Mouse (Mus musculus) small intestine, adult 2 months (tissue): ENCODE measurements around the gene Ercc2. TPM values are rescaled to one million over a fixed set of nuclear protein-coding genes. Genes with fewer than 3 reads are reported as not detected.

Experiments used
- H3K27ac ChIP-seq: fragments of 200-500 bp; 2 replicates; pipeline ENCODE4 v1.5.1; 2012; ENCODE audit warnings: low read depth, low read length, control low read depth, inconsistent platforms; ENCODE audit not compliant: insufficient read depth
- H3K27me3 ChIP-seq: fragments of 200-500 bp; 2 replicates; pipeline ENCODE4 v1.6.1; 2012; ENCODE audit warnings: mild to moderate bottlenecking, moderate library complexity, low read length, inconsistent platforms; ENCODE audit not compliant: control insufficient read depth, insufficient read depth
- H3K36me3 ChIP-seq: fragments of 200-500 bp; 2 replicates; pipeline ENCODE4 v1.6.1; 2012; ENCODE audit warnings: mild to moderate bottlenecking, low read length, control low read depth, inconsistent platforms; ENCODE audit not compliant: control insufficient read depth, insufficient read depth
- H3K4me1 ChIP-seq: fragments of 200-500 bp; 2 replicates; pipeline ENCODE4 v1.6.1; 2012; ENCODE audit warnings: low read length, inconsistent platforms, mixed read lengths; ENCODE audit not compliant: control insufficient read depth, insufficient read depth, insufficient read length
- H3K4me3 ChIP-seq: fragments of 200-500 bp; 2 replicates; pipeline ENCODE4 v1.5.1; 2012; ENCODE audit warnings: low read depth, mild to moderate bottlenecking, control low read depth, inconsistent platforms, low read length, moderate library complexity
- CTCF ChIP-seq: fragments of 200-500 bp; IDR thresholded peaks from 2 replicates; pipeline ENCODE4 v1.5.1; 2012; ENCODE audit warnings: low read depth, mild to moderate bottlenecking, control low read depth, inconsistent platforms, low read length, moderate library complexity, mixed read lengths; ENCODE audit not compliant: insufficient replicate concordance, insufficient read length; ENCODE audit errors: extremely low read depth
- POLR2A ChIP-seq: fragments of 200-500 bp; IDR thresholded peaks from 2 replicates; pipeline ENCODE4 v1.6.1; 2012; ENCODE audit warnings: low read depth, mild to moderate bottlenecking, control low read depth, inconsistent platforms, low read length, moderate library complexity
- WGBS: fragments of 180-500 bp; shearing (Covaris S2); methylation state at CpG from one replicate; pipeline ENCODE4 v1.1.7; 2018; 5-methylcytosine and 5-hydroxymethylcytosine counted together
- polyA plus RNA-seq: library from polyadenylated mRNA; depleted of rRNA; stranded (reverse); fragments of >200 nt; gene quantifications from 2 replicates; pipeline ENCODE4 v1.2.3, GENCODE M21; 2012

Ercc2 gene
- polyA plus RNA-seq, 1 experiment = 31.2 TPM

DNA sequence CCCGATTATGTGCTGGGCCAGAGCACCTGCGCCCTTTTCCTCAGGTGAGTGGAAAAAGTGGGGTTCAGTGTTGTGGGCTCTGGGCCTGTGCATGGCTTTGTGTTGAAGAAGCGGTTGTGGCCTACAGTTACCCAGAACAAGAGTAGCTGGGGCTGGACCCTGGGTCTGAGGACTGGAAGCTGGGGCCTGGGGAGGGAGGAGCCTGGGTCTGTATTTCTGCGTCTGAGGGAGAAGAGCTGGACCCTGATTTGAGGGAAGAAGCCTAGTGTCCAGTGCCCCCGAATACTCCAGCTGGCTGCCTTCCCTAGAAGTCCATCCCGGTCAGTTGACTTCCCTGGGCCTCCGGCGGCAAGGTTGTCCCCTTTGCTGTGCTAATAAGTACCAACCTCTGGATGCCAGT is 31.6 kb upstream of the Ercc2 start:
- peaks cover 11% of the 10 kb centered on the region for H3K36me3 ChIP-seq
- H3K4me3 ChIP-seq = no peak overlapping the region
- no peaks in the 10 kb centered on the region for H3K27me3 ChIP-seq
- H3K27ac ChIP-seq = no peak overlapping the region
- peaks cover 6% of the 10 kb centered on the region; the same call in 1 of the 2 replicates for H3K4me1 ChIP-seq
- 97% methylated on average over 8 of the region's 8 CpGs for WGBS
- no peak for TF ChIP-seq CTCF

DNA sequence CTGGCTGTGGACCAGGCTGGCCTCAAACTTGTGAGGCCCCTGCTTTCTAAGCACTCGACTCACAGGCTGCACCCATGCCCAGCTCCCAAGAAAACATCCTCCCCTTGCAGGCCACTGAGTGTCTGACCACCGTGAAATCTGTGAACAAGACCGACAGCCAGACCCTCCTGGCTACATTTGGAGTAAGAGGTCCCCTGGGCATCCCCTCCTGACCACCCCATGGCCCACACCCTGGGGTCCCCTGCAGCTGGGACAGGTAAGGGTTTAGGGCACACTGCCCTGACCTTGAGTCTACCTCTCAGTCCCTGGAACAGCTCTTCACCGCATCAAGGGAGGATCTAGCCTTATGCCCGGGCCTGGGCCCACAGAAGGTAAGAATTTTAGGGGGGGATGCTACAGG is 26.8 kb upstream of the Ercc2 start:
- Histone ChIP-seq H3K36me3 (peaks cover 6% of the 10 kb centered on the region; the same call in 1 of the 2 replicates), H3K4me1 (peaks cover under 1% of the 10 kb centered on the region), H3K27me3 (no peaks in the 10 kb centered on the region), H3K4me3 (no peak overlapping the region), H3K27ac (no peak overlapping the region)
- TF ChIP-seq POLR2A = no peak
- TF ChIP-seq CTCF = no peak
- 90% methylated on average over 5 of the region's 5 CpGs for WGBS

DNA sequence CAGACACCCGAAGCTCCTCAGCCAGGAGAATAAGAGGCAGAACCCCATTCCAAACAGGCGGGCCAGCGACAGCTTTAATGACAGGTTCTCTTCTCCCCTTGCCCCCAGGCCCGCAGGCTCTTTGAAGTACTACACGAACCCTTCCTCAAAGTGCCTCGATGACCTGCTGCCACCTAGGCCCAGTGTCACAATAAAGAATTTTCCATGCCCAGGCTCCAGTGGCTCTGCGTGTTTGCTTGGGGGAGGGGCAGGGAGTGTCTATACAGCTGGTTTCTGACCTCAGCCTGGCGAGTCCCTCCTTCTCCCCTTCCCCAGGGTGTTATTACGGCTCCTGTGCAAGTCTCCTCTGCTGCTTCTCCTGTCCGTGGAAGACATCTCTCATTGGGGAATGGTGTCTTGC is 25.5 kb upstream of the Ercc2 start:
- Histone ChIP-seq H3K27ac (no peak overlapping the region), H3K4me3 (no peak overlapping the region), H3K4me1 (peaks cover 2% of the 10 kb centered on the region), H3K36me3 (0 out of 2 replicates have a peak, but pooled peaks cover 4% of the 10 kb centered on the region), H3K27me3 (no peaks in the 10 kb centered on the region)
- TF ChIP-seq POLR2A (no peak), CTCF (no peak)
- WGBS = 73% methylated on average over 10 of the region's 10 CpGs

DNA sequence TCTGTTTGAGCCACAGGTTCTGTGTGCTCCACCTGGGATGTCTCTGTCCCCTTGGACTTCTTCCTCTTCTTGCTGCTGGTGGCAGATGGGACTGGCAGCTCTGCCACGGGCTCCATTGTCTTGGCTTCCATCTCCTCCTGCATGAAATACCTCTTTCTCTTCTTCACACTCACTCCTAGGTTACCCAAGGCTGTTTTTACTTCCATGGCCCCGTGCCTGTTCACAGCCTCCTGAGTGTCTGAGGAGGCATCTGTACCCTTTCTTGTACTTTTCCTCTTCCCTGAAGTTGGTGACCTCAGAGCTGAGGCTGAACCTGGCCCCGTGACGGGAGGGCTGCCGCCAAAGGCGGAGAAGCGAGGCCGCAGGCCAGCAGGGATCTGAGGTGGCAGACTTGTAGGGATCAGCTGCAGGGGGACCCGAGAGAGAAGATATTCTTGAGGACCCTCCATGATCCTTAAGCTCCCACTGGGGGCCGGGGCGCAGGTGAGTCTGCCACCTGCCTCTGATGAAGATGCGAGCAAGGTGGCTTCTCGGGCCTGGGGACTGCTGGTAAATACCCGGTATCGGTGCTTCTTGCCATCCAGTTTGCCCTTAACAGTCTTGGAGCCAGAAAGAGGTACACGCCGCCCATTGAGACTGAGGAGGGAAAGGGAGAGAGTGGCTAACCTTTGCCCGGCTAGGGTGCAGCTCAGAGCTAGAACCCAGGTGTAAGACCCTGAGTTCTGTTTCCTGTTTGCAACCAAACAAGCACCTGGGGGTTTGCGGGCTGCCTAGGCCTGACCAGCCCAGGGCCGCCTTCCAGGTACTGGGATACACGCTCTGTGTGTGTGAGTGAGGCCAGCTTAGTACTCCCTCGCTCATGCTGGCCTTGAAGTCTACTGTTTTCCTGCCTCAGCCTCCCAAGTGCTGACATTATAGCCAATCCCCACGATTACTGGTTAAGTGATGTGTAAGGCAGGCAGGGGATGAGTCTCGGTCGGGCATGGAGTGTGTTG is 24.1 kb upstream of the Ercc2 start:
- H3K36me3 ChIP-seq = 0 out of 2 replicates have a peak, but pooled peaks cover 4% of the 10 kb centered on the region
- TF ChIP-seq CTCF (no peak), POLR2A (no peak)
- H3K4me1 ChIP-seq = peaks cover 2% of the 10 kb centered on the region
- no peak overlapping the region for H3K4me3 ChIP-seq
- WGBS = 83% methylated on average over 25 of the region's 25 CpGs
- H3K27ac ChIP-seq = no peak overlapping the region
- no peaks in the 10 kb centered on the region for H3K27me3 ChIP-seq

DNA sequence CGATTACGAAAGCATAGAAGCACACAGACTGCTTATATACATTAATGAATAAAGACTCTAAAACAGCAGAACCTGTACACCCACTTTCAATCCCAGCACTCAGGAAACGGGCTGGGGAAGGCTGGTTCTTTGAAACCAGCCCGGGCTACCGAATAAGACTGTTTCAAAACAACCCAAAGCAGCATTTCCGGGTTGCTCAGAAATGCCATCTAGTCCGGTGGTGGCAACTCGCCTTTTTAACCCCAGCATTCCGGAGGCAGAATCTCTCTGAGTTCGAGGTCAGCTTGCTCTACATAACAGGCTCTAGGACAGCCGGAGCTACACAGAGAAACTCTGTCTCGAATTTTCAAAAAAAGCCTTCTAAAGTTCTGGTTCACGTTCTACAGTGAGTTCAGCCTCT is 23.2 kb upstream of the Ercc2 start:
- TF ChIP-seq POLR2A (no peak), CTCF (no peak)
- Histone ChIP-seq H3K4me1 (peaks cover 2% of the 10 kb centered on the region), H3K27ac (no peak overlapping the region), H3K4me3 (peak overlapping the region; percentile 38; the same call in 1 of the 2 replicates), H3K36me3 (0 out of 2 replicates have a peak, but pooled peaks cover 4% of the 10 kb centered on the region), H3K27me3 (no peaks in the 10 kb centered on the region)
- 4% methylated on average over 13 of the region's 13 CpGs for WGBS

DNA sequence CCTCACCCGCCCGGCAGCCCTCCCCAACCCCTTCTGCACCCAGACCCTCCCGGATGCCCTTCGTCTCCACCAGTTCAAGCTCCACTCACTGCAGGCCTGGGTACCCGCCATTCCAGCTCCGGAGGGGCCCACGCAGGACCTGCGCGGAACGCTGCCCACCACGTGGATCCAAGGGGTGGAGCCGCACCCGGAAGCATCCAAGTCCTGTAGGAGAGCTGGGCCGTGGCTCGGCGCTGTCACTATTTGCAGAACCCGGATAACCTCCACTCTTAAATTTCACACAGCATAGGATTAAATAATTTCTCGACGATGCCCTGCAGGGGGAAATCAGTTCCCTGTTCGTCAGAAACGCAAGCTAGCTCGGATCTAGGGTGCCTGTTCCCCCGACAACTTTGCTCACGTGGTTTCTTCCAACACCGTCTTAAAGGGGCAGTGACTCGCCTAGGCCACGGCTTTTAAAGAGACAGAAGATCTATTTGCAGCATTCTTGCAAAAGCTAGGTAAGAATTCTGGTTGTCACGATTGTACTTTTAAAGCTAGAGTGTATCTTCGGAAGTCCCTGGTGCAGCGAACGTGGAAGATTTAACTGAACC is 22.4 kb upstream of the Ercc2 start, which contains the start of the genes Cd3eap and Ppp1r13l:
TSS of gene Cd3eap (minus strand) at position 185 of the 593 bp plus-strand sequence.
TSS of gene Ppp1r13l (plus strand) at position 451 of the 593 bp plus-strand sequence.
- Histone ChIP-seq H3K27me3 (no peaks in the 10 kb centered on the region), H3K4me1 (peaks cover 2% of the 10 kb centered on the region), H3K36me3 (0 out of 2 replicates have a peak, but pooled peaks cover 4% of the 10 kb centered on the region), H3K27ac (peak within 1 kb of the TSS; percentile 57), H3K4me3 (peak within 1 kb of the TSS; percentile 73)
- TF ChIP-seq CTCF = no peak
- no peak for TF ChIP-seq POLR2A
- under 1% methylated on average over 31 of the region's 31 CpGs for WGBS
